10 mouse cellular contexts compared by ENCODE assay signal in genomic region chr17:49671921-49672339, GRCm38 (mm10). TPM values are rescaled to one million over a fixed set of nuclear protein-coding genes. Genes with fewer than 3 reads are reported as not detected.
A peak's percentile ranks its signal among the peaks of the same experiment; 100 is the strongest.
DNase-seq lines count a peak whose midpoint lies in the region; ATAC-seq lines count a peak whose summit lies in the region.
"Had no signal": no experiment of that assay in that cellular context is flagged by ENCODE, and none has a peak within 500 bp of the region (broad histone marks: within the 10 kb centered on the region; RNA-seq: fewer than 3 reads in every experiment).

No protein-coding gene starts in this region.

- H3K9me3 ChIP-seq in hindbrain, embryonic 15.5 days, result no peaks in the 10 kb centered on the region

- H3K27me3 ChIP-seq in hindbrain, embryonic 15.5 days, result no peaks in the 10 kb centered on the region

- peak; percentile 41 for DNase-seq in kidney, postnatal 10 days
- DNase-seq in kidney, adult 18-20 months, result no peak
- DNase-seq in 3134 (ENCODE audit: extremely low read depth, insufficient read length, low spot score) (peak; percentile 53), 416B (ENCODE audit: low read depth) (peak; percentile 40)
- DNase-seq in natural killer cell, adult 2 months (ENCODE audit: low spot score in 2 of 2), result no peak
- no peak for DNase-seq in adrenal gland, postnatal 25 days
- DNase-seq: thymus, postnatal 14 days had no signal

- H3K4me1 ChIP-seq in hindbrain, embryonic 15.5 days (replicated peaks), result peaks cover 7% of the 10 kb centered on the region; the same call in 1 of the 2 replicates

- 44% methylated on average over 6 of the region's 6 CpGs for WGBS in hindbrain, embryonic 15.5 days

- H3K4me3 ChIP-seq in hindbrain, embryonic 15.5 days, result no peak overlapping the region

- no peak overlapping the region for H3K9ac ChIP-seq in hindbrain, embryonic 15.5 days

- no peaks in the 10 kb centered on the region for H3K36me3 ChIP-seq in hindbrain, embryonic 15.5 days

- H3K27ac ChIP-seq in hindbrain, embryonic 15.5 days (replicated peaks), result no peak overlapping the region

- no peak overlapping the region for H3K4me2 ChIP-seq in hindbrain, embryonic 15.5 days

- ATAC-seq in hindbrain, embryonic 15.5 days (ENCODE audit: low FRiP score, low read depth), result peak; percentile 76

RNA-seq across cellular contexts. Expression of gene Kif6, which starts 57.0 kb away (rescaled TPM):
- polyA plus RNA-seq in hindbrain, embryonic 15.5 days (2015; fragmentation: Nextera tagmentation; extraction: Ambion mirVana), result 1.9 and 2.3 TPM in 2 replicates
- 0.62 and 1.3 TPM in 2 replicates for total RNA-seq in adrenal gland, postnatal 25 days (2021)
- total RNA-seq: gastrocnemius, adult 18-20 months; monocyte, adult 5-6 weeks had no signal

Comparison
In these comparisons a context has a peak if more than half of its experiments do, and no peak if none do; other contexts are left out.
1. DNase-seq: peak in kidney, postnatal 10 days (single experiment), 3134 (single experiment) and 416B (single experiment); none in kidney, adult 18-20 months (single experiment), natural killer cell, adult 2 months (0 of 2) and adrenal gland, postnatal 25 days (single experiment).